Mouse (Mus musculus): Measurements from ENCODE around the gene Jph2. TPM values are rescaled to one million over a fixed set of nuclear protein-coding genes. Genes with fewer than 3 reads are reported as not detected.
A peak's percentile ranks its signal among the peaks of the same experiment; 100 is the strongest.

Jph2 gene
- polyA plus RNA-seq, 1 experiment: not detected

- TF ChIP-seq TAL1 (IDR thresholded peaks at IDR 0.05; ENCODE audit: low read length): no peak
- TF ChIP-seq GATA1 (IDR thresholded peaks at IDR 0.05; ENCODE audit: low read length): no peak
- no peaks in the 10 kb centered on the region for H3K4me1 ChIP-seq (ENCODE audit: control insufficient read depth)
Observed at GRCm38 (mm10) chr2:163431289-163431688, 33.5 kb upstream of the Jph2 start.

DNA sequence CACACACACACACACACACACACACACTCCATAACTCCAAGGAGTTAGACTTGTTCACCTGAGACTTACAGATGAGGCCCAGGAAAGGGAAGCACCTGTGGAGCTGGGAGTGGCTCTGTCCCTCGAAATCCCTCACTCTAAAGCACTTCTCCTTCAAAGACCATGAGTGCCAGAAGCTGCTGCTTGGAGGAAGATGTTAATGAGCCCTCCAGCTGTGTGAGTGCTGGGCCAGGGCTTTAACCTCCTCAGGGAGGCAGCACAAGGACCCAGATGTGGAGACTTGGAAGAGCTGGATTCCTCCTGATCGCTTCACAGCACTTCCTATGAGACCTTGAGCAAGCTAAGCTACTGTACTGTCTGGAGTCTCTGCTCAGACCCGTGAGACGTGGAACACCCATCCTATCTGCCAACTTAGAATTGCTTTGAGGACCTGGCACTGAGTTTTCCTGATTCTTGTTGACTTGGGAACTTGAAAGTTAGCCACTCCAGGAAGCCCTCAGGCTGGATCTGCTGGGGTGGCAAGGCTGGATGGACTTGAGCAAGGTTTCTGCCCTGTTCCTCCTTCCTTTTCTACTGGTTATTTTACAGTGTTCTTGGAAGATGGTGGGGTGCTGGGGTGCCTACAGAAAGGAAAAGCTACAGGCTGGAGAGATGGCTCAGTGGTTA lies 30.7 kb upstream of the Jph2 start:
- Histone ChIP-seq H3K36me3 (ENCODE audit: control insufficient read depth) (no peaks in the 10 kb centered on the region), H3K4me3 (replicated peaks) (no peak overlapping the region), H3K27me3 (ENCODE audit: control insufficient read depth) (no peaks in the 10 kb centered on the region), H3K4me1 (ENCODE audit: control insufficient read depth) (no peaks in the 10 kb centered on the region), H3K9me3 (ENCODE audit: control insufficient read depth, low read length) (no peaks in the 10 kb centered on the region)
- no peak for TF ChIP-seq TAL1 (IDR thresholded peaks at IDR 0.05; ENCODE audit: low read length)

More at GRCm38 (mm10) chr2:163431289-163431688, 33.5 kb upstream of the Jph2 start:
- no peaks in the 10 kb centered on the region for H3K9me3 ChIP-seq (ENCODE audit: control insufficient read depth, low read length)
- H3K36me3 ChIP-seq (ENCODE audit: control insufficient read depth): no peaks in the 10 kb centered on the region
- H3K27me3 ChIP-seq (ENCODE audit: control insufficient read depth): no peaks in the 10 kb centered on the region
- no peak overlapping the region for H3K4me3 ChIP-seq (replicated peaks)

DNA sequence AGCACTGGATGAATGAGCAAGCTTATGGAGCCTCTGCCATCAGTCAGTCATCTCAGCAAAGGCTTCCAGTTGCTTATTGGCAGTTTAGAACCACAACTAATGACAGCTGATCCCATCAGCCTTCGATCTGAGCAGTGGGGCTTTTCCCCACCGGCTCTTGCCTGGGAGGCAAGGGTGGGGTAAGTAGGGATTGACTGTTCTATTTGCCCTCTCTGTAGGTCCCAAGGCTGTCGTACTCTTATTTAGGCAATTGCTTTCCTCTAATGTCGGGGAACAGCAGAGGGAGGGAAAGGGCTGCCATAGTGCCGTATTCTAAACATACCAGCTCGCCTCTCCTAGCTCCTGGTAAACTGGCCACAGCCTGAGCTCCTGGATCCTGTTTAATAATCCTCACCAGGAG lies 26.8 kb upstream of the Jph2 start, which contains the start of gene Oser1:
TSS of gene Oser1 (minus strand) at position 101 of the 400 bp plus-strand sequence.
- H3K4me1 ChIP-seq (ENCODE audit: control insufficient read depth): peaks cover 13% of the 10 kb centered on the region
- no peak within 1 kb of the TSS for H3K4me3 ChIP-seq (replicated peaks)
- no peaks in the 10 kb centered on the region for H3K36me3 ChIP-seq (ENCODE audit: control insufficient read depth)
- TF ChIP-seq TAL1 (IDR thresholded peaks at IDR 0.05; ENCODE audit: low read length) (no peak), GATA1 (IDR thresholded peaks at IDR 0.05; ENCODE audit: low read length) (no peak)
- no peaks in the 10 kb centered on the region for H3K9me3 ChIP-seq (ENCODE audit: control insufficient read depth, low read length)
- no peaks in the 10 kb centered on the region for H3K27me3 ChIP-seq (ENCODE audit: control insufficient read depth)

DNA sequence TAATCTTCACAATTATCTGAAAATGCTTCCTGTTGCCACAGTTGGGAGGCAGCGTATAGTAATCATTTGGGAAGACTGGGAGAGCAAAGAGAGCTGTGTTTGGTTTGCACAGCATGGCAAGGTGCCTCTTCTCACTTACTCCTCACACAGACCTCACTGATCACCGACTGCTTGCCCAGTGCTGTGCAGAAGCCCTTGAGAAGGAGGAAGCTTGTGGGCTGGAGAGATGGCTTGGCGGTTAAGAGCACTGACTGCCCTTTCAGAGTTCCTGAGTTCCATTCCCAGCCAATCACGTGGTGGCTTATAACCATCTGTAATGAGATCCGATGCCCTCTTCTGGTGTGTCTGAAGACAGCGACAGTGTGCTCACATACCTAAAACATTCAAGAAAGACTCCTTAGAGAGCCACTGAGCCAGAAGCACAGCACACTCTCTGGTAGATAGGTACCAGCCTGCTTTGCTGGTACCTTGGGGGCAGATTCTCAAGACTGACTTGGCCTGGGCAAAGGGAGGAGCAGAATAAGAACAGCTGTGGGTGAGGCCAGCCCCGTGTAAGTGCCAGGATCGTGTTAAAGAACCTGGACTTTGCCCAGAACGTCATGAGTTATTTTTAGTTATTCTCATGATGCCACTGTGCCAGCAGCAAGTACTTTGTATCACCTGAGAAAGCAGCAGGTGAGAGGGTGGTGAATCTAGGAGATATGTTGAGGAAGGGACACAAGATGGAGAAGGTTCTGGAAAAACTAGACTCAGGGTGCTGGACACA lies 25.3 kb upstream of the Jph2 start:
- Histone ChIP-seq H3K4me1 (ENCODE audit: control insufficient read depth) (peaks cover 23% of the 10 kb centered on the region), H3K36me3 (ENCODE audit: control insufficient read depth) (no peaks in the 10 kb centered on the region), H3K9me3 (ENCODE audit: control insufficient read depth, low read length) (no peaks in the 10 kb centered on the region), H3K27me3 (ENCODE audit: control insufficient read depth) (no peaks in the 10 kb centered on the region), H3K4me3 (replicated peaks) (no peak overlapping the region)
- TF ChIP-seq GATA1 (IDR thresholded peaks at IDR 0.05; ENCODE audit: low read length) (no peak), TAL1 (IDR thresholded peaks at IDR 0.05; ENCODE audit: low read length) (no peak)

GRCm38 (mm10) chr2:163420366-163420886 lies 22.6 kb upstream of the Jph2 start:
- Histone ChIP-seq H3K9me3 (ENCODE audit: control insufficient read depth, low read length) (no peaks in the 10 kb centered on the region), H3K27me3 (ENCODE audit: control insufficient read depth) (no peaks in the 10 kb centered on the region), H3K4me3 (replicated peaks) (peak overlapping the region; percentile 78), H3K36me3 (ENCODE audit: control insufficient read depth) (peaks cover 6% of the 10 kb centered on the region), H3K4me1 (ENCODE audit: control insufficient read depth) (peaks cover 41% of the 10 kb centered on the region)
- no peak for TF ChIP-seq TAL1 (IDR thresholded peaks at IDR 0.05; ENCODE audit: low read length)
- no peak for TF ChIP-seq GATA1 (IDR thresholded peaks at IDR 0.05; ENCODE audit: low read length)

DNA sequence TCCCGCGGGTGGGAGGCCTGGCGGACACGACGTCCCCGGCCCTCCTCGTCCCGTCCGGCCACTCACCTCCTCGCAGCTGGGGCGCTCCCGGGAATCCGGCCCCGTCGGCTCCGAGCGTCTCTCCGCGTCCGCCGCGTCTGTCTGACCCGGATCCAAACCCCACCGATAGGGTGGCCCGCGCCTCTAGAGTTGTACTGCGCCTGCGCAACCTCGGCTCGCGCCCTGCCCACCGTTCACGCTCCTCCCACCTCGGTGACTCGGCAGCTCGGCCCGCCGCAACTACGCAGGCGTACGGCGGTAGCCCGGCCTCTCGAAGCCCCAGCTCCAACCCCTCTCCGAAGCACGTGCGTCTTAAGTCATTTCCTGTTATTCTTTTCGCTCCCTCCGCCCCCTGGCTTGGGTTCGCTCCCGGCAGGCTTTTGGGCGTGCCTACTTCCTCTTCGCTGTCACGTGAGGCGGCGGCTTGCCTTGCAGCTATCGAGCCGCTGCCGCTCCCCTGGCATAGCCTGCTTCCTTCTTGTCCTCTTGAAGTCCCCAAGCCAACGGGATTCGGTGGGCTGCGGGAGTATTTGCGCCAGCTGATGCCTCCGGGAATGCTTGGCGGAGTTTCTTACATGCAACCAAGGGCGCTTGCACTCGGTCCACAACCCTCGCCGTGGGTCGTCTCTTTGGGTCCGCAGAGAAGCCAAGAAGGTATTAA lies 21.7 kb upstream of the Jph2 start:
- Histone ChIP-seq H3K4me3 (replicated peaks) (peak overlapping the region; percentile 78), H3K36me3 (ENCODE audit: control insufficient read depth) (peaks cover 15% of the 10 kb centered on the region), H3K4me1 (ENCODE audit: control insufficient read depth) (peaks cover 41% of the 10 kb centered on the region), H3K9me3 (ENCODE audit: control insufficient read depth, low read length) (no peaks in the 10 kb centered on the region), H3K27me3 (ENCODE audit: control insufficient read depth) (no peaks in the 10 kb centered on the region)
- TF ChIP-seq TAL1 (IDR thresholded peaks at IDR 0.05; ENCODE audit: low read length): no peak
- no peak for TF ChIP-seq GATA1 (IDR thresholded peaks at IDR 0.05; ENCODE audit: low read length)

DNA sequence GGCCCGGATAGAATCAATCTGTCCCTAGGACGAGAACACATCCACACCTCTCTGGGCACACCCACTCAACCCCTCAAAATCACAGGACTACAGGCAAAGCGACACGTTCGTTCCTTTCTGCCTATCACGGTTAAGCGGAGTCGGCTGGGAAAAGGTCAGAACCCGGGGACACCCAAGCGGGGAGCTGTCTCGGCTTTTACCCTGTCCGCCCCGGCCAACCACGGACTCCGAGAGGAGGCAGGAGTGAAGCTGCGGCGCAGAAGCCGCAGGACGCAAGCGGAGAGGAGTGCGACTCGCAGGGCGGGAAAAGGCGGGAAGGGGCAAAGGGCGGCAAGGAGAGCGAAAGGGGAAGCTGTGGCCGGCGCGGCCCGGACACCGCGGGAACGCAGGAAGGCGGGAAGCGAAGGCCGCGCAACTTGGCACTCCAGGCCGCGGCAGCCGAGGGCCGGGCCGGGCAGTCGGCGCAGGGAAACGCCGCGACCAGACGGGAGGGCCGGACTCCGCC lies 21.1 kb upstream of the Jph2 start:
- H3K36me3 ChIP-seq (ENCODE audit: control insufficient read depth): peaks cover 20% of the 10 kb centered on the region
- no peaks in the 10 kb centered on the region for H3K9me3 ChIP-seq (ENCODE audit: control insufficient read depth, low read length)
- no peaks in the 10 kb centered on the region for H3K27me3 ChIP-seq (ENCODE audit: control insufficient read depth)
- peaks cover 41% of the 10 kb centered on the region for H3K4me1 ChIP-seq (ENCODE audit: control insufficient read depth)
- TF ChIP-seq TAL1 (IDR thresholded peaks at IDR 0.05; ENCODE audit: low read length) (no peak), GATA1 (IDR thresholded peaks at IDR 0.05; ENCODE audit: low read length) (no peak)
- peak overlapping the region; percentile 78 for H3K4me3 ChIP-seq (replicated peaks)

GRCm38 (mm10) chr2:163417830-163418229 lies 20.0 kb upstream of the Jph2 start:
- Histone ChIP-seq H3K36me3 (ENCODE audit: control insufficient read depth) (peaks cover 29% of the 10 kb centered on the region), H3K4me3 (replicated peaks) (peak overlapping the region; percentile 78), H3K4me1 (ENCODE audit: control insufficient read depth) (peaks cover 41% of the 10 kb centered on the region), H3K9me3 (ENCODE audit: control insufficient read depth, low read length) (no peaks in the 10 kb centered on the region), H3K27me3 (ENCODE audit: control insufficient read depth) (no peaks in the 10 kb centered on the region)
- TF ChIP-seq GATA1 (IDR thresholded peaks at IDR 0.05; ENCODE audit: low read length): no peak
- TF ChIP-seq TAL1 (IDR thresholded peaks at IDR 0.05; ENCODE audit: low read length): no peak

Data from erythroblast, embryonic 14.5 days (primary cell).